Mouse (Mus musculus) ES-CJ7 (cell line): ENCODE data around the gene Zbtb4.

Experiments
- DNase-seq: peaks from one replicate; pipeline ENCODE4 v3.0.0; 2011; ENCODE audit warnings: low read depth, low spot score

Gene Zbtb4

GRCm38 (mm10) chr11:69800392-69801197, 34.9 kb downstream of the Zbtb4 start:
- peak; percentile 84 for DNase-seq

GRCm38 (mm10) chr11:69801379-69801977, 35.8 kb downstream of the Zbtb4 start, which contains the start of gene Fgf11:
Fgf11 (minus strand) TSS chr11:69801857.
- DNase-seq: no peak

- peak; percentile 71 for DNase-seq
These were observed 37.0 kb downstream of the Zbtb4 start for GRCm38 (mm10) chr11:69802648-69803105.

GRCm38 (mm10) chr11:69803328-69803727, 37.6 kb downstream of the Zbtb4 start:
- DNase-seq: no peak

GRCm38 (mm10) chr11:69803786-69804651, 38.3 kb downstream of the Zbtb4 start:
- peak; percentile 68 for DNase-seq

- DNase-seq: no peak
These were observed 38.9 kb downstream of the Zbtb4 start for GRCm38 (mm10) chr11:69804652-69804940.

GRCm38 (mm10) chr11:69804972-69805909, 39.5 kb downstream of the Zbtb4 start, which contains the start of gene Tmem102:
Tmem102 (minus strand) TSS chr11:69805624.
- DNase-seq: peak; percentile 90

GRCm38 (mm10) chr11:69806378-69806777, 40.7 kb downstream of the Zbtb4 start:
- no peak for DNase-seq

GRCm38 (mm10) chr11:69807641-69808040, 41.9 kb downstream of the Zbtb4 start:
- no peak for DNase-seq

- DNase-seq: no peak
These were observed 44.6 kb downstream of the Zbtb4 start for GRCm38 (mm10) chr11:69810280-69810679.

GRCm38 (mm10) chr11:69815155-69815554, 49.4 kb downstream of the Zbtb4 start, which contains the start of gene Gm39566:
Gm39566 (minus strand) TSS chr11:69815298.
- DNase-seq: no peak

- no peak for DNase-seq
These were observed 50.8 kb downstream of the Zbtb4 start for GRCm38 (mm10) chr11:69816520-69816919.

GRCm38 (mm10) chr11:69818365-69818764, 52.7 kb downstream of the Zbtb4 start, which contains the start of gene Spem2:
Spem2 (minus strand) TSS chr11:69818465.
- no peak for DNase-seq

- no peak for DNase-seq
These were observed 53.2 kb downstream of the Zbtb4 start for GRCm38 (mm10) chr11:69818871-69819270.

GRCm38 (mm10) chr11:69822080-69822479, 56.4 kb downstream of the Zbtb4 start, which contains the start of gene Spem1:
Spem1 (minus strand) TSS chr11:69822180.
- DNase-seq: no peak

- DNase-seq: no peak
These were observed 57.7 kb downstream of the Zbtb4 start for GRCm38 (mm10) chr11:69823456-69823855.

- DNase-seq: no peak
These were observed 63.1 kb downstream of the Zbtb4 start for GRCm38 (mm10) chr11:69828832-69829231.

- no peak for DNase-seq
These were observed 67.8 kb downstream of the Zbtb4 start for GRCm38 (mm10) chr11:69833554-69833953.
